Mouse (Mus musculus) CH12.LX (cell line): ENCODE results near the gene Sec16a.

ENCODE experiments used
- JUN ChIP-seq: IDR thresholded peaks from 2 replicates; pipeline ENCODE4 v1.6.1; 2011; ENCODE audit warnings: low read depth, mild to moderate bottlenecking, low read length, improper control_type of control experiment, moderate library complexity; ENCODE audit not compliant: insufficient read depth
- POLR2A ChIP-seq: IDR thresholded peaks from 2 replicates; pipeline ENCODE4 v1.6.1; 2011; ENCODE audit warnings: low read depth, mild to moderate bottlenecking, improper control_type of control experiment, low read length

DNA sequence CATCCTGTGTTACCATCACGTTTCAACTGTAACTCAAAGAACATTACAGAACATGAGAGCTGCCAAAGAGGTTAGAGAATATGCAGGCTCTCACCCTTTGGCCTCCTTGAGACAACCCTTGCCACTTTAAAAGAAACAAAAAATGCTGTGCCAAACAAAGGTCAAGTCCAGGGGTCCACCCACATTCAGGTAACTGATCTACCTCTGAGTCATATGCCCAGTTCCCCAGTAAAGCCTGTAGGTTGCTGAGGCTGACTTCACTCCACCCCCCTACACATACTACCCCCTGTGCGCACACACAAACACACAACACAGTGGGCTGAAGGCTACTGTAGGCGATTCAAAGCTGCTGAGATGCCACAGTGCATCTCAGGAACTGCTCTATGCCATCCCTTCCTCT, 57.3 kb downstream of the Sec16a start:
- TF ChIP-seq POLR2A (no peak), JUN (no peak)
